Mouse (Mus musculus) c-Kit-negative CD71-positive TER-119-positive erythroid progenitor cells, embryonic 14.5 days (primary cell): ENCODE data around the gene Pex19.
A peak's percentile ranks its signal among the peaks of the same experiment; 100 is the strongest.

ENCODE experiments used
- DNase-seq: peaks from one replicate; pipeline ENCODE4 v3.0.0-alpha.2; 2013; ENCODE audit warnings: low read depth, low spot score

Gene Pex19

DNA sequence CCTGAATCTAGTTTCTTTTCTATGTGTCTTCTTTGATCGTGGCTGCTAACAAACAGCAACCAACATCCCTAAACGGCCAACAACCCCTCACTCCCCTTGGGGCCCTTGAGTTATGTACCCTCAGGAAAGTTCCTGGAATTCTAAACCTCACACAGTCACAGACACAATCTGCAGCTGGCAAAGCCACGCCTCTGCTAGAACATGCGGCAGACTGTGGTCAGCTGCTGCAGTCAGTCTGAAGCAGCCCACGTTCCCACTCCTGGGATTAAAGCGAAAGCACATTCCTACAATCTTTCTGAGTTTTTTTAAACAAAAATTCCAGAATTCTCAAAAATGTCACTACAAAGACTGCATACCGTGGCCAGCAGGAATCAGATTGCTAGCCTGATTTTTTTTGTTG, 7.0 kb downstream of the Pex19 start:
- no peak for DNase-seq

DNA sequence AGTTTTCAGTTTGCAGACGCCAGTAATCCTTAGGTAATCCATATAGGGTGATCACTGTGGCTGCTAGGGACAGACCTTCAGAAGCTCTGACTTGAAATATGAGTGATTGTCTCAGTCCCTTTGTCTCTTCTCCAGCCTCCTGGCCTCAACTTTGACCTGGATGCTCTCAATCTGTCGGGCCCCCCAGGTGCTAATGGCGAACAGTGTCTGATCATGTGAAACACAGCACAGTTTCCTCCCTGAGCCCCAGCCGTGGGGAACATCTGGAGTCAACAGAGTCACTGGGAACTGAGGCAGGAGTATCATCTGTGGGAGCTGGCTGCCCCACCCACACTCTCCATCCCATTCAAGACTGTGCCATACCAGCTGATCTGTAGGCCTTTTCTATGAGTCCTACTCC, 7.5 kb downstream of the Pex19 start:
- no peak for DNase-seq

DNA sequence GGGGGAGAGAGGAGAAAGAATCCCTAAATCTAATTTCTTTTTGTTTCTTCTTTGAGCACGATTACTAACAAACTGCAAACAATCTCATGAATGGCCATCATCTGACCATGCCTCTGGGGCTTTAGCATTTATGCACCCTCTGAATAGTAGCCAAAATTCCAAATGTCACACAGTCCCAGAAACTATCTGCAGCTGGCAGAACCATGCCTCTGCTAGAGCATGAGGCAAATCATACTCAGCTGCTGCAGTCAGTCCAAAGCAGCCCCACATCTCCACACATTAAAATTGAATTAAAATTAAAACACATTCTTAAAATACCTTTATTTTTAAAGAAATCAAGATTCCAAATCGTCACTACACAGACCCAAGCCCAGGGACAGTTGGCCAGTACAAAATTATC, 13.6 kb downstream of the Pex19 start:
- DNase-seq: no peak

DNA sequence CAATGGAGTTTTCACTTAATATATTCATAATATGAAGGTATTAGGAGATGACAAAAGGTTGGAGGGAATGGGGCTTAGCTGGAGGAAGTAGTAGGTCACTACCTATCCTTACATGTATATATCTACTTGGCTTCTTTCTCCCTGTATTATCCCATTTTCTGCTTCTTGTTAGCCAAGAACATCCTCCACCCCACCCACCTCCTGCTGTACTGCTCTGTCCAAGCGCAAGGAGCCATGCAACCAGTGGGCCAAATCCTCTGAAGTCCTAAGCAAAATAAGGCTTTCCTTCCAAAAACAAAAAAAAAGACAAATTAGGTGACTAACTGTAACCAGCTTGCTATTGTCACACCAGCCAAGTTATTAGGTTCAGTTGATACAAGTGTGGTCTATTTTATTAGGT, 14.3 kb downstream of the Pex19 start:
- DNase-seq: no peak

DNA sequence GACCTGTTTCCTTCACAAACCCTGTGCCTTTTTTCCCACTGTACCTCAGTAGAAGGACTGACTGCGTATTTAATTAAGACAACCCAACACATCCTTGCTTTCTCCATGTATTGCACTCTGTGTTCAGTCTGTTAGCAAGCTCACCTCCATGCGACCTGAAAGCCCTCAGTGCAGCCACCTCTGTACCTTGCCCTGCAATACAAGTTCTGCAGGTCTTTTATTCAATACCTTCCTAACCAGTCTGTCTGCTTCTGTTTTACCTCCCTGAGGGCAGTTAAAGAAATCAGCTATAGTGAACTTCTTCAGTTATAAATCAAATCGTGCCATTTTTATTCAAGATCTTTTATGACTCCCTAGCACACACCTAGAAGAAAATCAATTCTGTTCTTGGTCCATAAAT, 15.0 kb downstream of the Pex19 start:
- no peak for DNase-seq

DNA sequence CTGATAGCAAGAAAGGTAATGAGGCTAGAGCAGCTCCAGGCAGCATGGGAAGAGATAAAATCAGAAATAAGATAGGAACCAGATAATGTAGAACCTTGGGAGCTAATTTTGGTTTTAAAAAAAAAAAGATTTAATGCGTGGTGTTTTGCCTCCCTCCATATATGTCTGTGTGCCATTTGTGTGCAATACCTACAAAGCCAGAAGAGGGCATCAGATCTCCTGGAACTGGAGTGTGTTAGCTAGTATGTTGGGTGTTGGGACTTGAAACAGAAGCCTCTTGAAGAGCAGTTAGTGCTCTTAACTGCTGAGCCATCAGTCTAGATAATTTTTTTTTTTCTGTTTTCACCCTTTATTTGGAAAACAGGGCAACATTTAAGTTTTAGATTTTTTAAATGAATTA, 17.0 kb downstream of the Pex19 start:
- DNase-seq: no peak

DNA sequence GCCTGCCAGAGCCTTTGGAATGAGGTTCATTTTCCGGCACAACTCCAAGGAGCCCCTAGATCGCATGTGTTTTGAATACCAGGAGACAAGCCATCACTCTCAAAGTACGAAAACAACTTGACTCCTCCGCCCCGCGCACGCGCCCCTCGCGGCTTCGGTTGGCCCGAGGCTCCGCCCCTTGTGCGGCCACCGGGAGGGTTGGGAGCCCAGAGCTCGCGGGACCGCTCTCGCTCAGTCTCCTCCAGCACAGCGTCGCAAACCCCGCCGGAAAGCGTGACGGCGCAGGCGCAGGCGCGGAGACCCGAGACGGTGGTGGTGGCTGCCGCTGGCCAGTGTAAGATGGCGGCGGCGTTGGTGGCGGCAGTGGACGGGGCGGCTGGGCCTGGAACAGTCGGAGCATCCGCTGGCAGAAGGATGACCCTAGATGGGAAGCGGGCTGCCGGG, 21.3 kb downstream of the Pex19 start, which contains the start of gene Dcaf8:
Gene Dcaf8, plus strand, starts transcription at position 250 of the 444 bp plus-strand sequence.
- peak; percentile 93 for DNase-seq

DNA sequence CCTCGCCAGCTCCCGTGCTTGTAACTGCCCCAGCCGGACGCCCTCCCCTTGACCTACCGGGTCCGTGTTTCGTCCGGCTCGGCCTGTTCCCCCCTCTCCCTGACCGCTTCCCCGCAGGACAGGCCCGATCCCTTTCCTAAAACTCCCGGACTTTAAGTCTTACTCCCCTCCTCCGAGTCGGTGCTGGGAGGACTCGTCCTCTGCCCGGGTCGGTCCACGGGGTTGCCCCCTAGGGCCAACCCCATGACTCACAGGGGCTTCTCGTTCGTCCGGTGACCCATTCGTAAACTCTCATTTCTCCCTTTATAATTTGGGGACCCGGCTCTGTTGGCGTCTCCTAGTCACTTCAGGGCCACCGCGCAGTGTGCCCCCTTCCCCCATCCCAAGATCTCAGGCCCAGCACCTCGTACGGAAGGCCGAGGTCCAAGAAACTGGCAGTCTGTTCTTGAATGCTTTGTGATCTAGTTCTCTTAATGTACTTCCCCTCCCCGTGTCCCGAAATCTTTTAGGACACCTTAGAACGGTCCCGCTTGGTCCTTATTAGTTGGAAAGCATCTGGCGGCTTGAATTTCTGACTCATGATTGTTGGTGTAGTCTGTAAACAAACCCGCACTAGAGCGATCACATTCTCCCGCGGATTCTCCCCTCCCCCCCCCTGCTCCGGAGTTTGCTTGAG, 21.9 kb downstream of the Pex19 start:
- DNase-seq: peak; percentile 62

DNA sequence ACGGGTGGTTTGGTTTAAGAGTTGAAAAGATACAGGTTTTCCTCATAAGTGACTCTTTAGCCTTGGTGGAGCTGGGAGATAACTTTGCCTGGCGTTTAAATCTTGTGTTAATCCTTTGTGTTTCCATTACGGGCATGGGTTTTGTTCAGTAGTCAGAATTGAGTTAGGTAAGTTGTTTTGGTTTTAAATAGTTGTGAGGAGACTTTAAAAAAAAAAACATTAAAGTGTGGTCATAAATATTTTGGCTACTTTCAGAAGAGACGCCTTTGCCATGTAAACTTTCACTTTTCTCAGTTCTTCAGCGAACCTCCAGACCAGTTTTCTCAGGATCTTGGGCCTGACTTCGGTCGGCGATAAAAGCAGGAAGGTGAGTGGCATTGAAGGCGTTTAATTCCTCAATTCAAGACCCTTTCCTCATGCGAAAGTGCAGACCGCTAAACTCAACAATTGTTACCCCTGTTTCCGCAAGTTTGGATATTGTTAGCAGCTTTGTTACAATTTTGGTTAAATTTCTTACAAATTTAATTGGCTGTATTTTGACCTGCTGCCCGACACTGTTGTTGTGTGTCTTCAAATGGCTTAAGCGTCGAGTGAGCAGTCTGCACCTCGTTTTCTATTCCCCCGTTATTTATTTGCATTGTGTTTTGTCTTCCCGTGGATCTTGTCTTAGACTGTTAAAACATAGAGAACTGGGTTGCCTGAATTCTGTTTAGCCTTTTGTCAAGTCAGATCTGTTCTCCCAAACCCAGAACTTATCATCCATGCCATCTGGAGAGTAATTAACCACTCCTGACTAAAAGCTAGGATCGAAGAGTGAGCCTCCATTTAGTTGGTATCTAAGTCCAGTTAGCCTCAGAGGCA, 22.6 kb downstream of the Pex19 start:
- DNase-seq: peak; percentile 65

DNA sequence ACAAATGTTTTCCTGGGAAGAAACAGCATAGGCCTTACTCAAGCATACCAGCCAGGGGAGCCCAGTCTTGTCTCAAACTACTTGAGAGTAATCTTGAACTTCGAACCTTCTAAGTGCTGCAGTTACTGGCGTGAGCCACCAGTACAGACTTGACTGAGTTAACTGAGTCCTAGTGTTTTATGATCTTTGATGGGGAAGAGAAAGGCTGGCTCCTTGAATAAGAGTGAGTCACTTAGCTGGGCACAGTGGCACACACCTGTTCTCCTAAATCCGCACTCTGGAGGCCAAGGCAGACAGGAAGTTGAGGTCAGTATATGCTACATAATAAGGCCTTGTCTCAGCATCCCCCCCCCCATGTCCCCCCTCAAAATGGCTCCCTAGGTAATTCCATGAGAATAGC, 28.0 kb downstream of the Pex19 start:
- DNase-seq: no peak

DNA sequence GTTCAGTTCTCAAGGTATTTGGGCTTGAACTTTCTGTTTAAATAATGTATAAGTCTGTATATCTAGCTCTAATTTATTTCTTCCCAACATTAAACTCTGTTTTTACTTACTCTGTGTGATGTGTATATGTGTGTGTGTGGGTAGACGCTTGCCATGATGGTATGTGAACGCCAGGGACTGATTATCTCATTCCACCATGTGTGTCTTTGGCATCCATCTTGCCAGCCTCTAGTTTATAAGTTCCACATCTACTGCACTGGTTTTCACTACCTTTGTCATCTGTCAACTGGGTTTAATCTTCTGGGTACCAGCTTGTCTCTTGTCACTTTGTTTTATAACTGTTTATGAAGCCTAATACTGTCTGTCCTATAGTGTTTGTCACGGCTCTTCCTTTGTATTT, 29.0 kb downstream of the Pex19 start:
- DNase-seq: no peak

DNA sequence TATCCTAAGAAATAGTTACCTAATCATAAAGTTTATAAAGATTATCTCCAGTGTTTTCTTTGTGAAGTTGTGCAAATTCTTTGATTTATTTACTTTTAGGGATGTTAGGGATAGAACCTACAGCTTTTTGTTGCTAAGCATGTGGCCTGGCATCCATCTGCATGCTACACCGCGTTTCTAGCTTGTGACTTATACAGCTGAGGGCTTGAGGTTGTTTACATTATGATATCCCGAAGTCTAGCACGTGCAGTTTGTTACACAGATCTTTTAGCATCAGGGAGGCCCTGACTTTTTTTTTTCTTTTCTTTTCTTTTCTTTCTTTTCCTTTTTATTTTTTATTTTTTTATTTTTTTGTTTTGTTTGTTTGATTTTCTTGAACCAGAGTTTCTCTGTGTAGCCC, 33.4 kb downstream of the Pex19 start:
- no peak for DNase-seq

DNA sequence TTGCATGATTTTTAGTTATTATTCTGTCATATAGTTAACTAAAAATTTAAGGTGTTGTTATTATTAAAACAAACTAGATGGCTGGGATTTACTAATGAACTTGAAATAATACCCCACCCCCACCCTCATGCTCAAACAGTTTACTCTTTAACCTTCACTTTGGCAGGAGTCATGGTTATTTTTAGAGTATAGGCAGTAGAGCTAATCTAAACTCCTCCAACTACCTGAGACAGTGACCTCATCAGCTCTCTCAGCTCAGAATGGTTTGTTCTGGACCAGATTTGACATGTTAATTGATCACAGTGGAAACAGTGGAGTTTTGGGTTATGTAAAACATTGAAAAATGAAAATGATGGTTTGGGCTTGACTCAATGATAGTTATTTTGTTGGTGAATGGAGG, 34.0 kb downstream of the Pex19 start:
- no peak for DNase-seq

DNA sequence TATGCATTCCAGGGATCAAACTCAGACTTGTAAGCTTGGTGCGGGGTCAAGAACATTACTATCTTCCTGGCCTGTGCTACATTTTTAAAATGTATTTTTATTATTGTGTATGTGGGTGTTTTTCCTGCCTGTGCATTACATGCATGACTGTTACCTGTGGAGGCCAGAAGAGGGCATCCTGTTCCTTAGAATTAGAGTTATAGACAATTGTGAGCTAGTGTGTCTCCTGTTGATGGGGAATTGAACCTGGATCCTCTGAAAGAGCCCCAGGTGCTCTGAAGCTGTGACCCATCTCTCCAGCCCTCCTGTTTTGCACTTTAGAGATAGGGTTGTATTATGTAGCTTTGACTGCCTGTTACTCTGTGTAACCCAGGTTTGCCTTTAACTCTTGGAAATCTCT, 35.5 kb downstream of the Pex19 start:
- no peak for DNase-seq

DNA sequence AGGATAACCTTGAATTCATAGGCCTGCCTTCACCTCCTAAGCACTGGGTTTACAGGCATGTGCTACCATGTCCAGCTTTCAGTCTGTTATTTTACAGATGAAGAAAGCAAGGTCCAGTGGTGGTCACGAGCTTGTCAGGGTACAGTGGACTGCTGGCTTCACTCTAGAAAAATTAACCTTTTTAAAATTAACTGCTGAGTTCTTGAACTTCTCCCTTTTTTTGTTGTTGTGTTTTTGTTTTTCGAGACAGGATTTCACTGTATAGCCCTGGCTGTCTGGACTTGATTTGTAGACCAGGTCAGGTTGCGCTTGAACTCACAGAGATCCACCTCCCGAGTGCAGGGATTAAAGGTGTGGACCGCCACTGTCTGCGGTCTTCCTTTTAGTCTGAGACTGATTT, 36.4 kb downstream of the Pex19 start:
- no peak for DNase-seq

DNA sequence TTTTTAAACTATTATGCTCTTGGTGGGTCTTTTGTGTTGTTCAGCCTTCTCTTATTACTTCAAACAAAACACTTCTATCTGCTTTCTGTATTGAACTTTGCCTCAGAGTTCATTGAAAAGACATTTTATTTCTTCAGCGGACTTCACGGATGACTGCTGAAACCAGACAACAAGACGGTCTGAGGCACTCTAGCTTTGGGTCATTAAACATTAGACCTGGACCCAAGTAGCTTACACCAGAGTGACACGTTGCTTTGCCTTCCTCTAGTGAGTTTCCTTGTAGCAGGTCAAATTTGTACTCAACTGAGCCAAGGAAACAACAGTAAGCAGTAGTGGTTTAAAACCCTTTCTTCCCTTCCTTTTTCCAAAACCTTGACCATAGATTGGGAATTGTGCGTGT, 41.4 kb downstream of the Pex19 start:
- DNase-seq: no peak

DNA sequence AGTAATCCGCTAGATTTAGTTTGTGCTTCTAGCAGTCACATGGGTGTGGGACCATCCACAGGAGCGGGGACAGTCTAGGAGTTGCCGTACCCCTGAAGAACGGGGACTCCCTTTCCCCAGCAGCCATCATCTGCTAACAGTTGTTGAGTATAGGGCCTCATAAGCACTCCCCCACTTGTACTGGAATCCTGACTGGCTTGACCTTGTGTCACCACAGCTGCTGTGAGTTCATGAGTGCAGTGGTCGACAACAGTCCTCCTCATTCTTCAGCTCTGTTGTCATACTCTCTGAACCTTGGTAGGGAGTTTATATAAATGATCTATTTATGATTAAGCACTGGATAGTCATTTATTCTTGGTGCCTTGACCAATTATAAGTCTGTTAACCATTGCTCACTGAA, 43.3 kb downstream of the Pex19 start:
- no peak for DNase-seq

DNA sequence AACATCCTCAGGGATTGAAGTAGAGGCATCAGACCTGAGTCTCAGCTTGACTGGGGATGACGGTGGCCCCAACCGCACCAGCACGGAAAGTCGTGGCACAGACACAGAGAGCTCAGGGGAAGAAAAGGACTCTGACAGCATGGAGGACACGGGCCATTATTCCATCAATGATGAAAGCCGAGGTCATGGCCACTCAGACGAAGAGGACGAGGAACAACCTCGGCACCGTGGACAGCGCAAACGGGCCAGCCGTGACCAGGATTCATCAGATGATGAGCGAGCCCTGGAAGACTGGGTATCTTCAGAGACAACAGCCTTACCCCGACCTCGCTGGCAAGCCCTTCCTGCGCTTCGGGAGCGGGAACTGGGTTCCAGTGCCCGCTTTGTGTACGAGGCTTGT, 45.8 kb downstream of the Pex19 start:
- no peak for DNase-seq

DNA sequence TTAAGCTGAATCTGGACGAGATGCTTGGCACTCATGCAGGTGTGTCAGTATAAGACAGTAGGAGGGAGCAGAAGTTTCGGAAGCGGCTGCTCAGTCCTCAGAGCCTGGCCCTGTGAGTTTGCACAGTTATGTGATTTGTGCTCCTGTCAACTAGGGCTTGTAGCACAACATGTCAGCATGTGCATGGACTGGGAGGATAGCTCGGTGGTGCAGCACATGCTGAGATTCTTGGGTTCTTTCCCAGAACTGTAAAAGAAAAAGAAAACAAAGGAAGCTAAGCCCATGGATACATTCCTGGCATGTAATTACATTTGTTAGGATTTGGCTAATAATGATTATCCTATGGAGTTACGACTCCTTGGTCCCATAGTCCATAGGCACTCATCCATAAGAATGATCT, 46.6 kb downstream of the Pex19 start:
- DNase-seq: no peak

DNA sequence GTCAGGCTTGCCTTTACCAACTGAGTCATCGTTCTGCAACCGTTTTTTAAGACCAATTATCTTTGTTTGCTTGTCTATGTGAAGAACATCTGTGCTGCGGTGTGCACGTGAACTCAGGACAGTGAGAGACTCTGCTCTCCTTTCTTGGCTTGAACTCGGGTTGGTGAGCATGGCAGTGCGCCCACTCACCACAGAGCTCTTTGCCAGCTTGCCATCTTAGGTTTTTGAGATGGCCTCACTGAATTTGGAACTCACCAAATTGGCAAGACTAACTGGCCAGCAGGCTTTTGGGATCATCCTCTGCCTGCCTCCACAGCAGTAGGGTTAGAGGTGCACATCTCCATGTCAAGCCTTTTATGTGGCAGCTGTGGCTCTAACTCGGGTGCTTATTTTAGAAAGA, 51.2 kb downstream of the Pex19 start:
- DNase-seq: no peak

DNA sequence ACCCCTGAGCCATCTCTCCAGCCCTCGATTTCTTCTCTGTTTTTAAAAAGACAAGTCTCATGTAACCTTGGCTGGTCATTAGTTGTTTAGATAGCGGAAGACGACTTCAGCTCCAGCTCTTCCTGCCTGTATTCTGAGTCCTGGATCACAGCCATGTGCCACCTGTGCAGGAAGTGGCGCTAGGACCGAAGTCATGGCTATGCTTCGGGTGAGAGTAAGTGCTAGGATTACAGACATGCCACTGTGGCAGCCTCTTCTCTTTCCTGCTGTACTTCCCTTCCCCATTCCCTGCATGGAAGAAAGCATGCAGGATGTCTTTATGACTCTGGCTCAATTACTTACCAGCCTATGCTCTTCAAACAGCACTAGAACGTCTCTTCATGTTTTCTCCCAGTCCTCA, 52.5 kb downstream of the Pex19 start:
- DNase-seq: no peak

DNA sequence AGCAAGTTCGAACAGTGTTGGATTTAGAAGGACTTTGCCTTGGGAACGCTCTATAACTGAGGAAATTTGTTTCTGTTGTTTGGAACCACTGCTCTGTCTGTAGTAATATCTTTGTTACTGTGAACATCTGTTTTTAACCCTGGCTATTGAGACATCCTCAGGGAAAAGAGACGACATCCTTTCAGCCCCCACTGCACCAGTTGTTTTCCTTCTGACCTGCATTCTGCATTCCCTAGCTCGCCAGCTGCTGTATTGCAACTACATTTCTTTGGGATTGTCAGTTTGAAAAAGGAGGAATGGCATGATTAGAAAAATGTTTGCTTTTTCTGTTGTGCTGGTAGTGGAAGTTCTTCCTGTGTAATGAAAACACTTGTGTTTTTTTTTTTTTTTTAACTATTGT, 54.3 kb downstream of the Pex19 start:
- DNase-seq: no peak

DNA sequence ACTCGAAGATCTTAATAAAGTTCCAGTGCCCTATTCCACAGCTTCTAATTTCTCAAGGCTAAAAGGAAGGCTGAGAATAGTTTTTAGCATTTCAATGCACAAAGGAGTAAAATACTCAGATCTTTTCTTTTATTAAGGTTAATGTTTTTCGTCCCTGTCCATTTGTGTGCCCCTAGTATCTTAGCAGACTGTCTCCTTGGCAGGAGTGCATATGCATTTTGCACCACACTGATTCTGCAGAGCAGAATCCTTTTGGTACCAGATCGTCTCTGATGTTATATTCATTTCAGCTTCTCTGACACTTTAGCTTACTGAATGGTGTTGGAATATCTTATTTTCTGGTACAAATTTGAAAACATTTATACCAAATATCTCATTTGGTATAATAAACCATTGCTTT, 55.2 kb downstream of the Pex19 start:
- DNase-seq: no peak
